Mouse (Mus musculus) left cerebral cortex, postnatal 4 days (tissue): ENCODE measurements around the gene Mn1. TPM values are rescaled to one million over a fixed set of nuclear protein-coding genes. Genes with fewer than 3 reads are reported as not detected.

Experiments used
- DNase-seq: peaks from one replicate; pipeline ENCODE4 v3.0.0-alpha.2; 2022
- intact Hi-C: fragments of 180-260 bp; cut with DNase I; formaldehyde crosslinking; loops from one replicate; pipeline ENCODE4 v1.15.1; 2025
- total RNA-seq, 2 experiments: library from RNA; stranded (reverse); gene quantifications; 2 replicates each; pipeline ENCODE4 v1.2.3; 2021

Gene Mn1
- total RNA-seq, 2 experiments from 2014 or later = 129 to 135 TPM

DNA sequence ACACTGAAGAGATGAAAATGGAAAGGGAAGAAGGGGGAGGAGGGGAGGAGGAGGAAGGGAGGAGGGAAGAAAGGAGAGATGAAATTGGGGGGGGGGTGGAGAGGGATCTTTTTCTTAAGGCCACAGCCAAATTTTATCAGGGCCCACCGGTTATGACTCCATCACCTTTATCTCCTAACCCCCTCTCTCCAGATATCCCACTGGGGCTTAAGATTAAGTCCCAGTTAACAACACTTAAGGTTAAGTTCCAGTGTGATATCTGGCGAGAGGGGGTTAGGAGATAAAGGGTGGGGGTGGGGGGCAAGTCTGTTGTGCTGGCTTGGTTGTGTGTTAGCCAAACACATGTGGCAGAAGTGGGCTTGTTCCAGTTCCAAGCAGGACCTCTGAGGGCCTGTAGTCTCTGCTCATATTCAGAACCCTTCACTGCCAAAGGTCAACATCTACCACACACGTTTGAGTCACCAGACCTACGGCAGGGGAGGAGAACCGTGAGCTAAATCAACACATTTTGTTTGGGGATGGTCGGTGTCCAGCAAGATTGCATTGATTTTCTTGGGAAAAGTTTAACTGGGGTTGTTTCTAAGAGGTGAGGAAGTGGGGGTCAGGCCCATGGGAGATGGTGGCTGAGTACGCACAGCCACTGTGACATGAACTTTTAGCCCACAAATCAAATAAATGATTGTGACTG, 52.2 kb downstream of the Mn1 start:
- intact Hi-C loops = no loop called here
- no peak for DNase-seq

DNA sequence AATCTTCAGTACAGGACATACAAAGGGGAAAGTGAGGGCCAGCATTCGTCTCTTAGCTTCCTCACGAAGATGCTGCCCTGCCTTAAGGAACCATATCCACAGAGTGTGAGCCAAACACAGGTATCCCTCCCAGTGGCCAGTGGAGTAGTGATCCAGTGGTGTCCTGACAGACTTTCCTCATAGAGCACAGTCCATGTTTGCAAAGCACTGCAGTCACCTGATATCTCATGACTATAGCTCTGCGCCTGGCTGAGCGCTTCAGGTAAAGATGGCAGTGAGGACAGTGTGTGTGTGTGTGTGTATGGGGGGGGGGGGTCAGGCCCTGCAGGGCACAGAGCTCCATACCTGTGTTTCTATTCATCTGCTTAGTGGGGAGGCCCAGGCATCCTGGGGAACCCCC, 53.7 kb downstream of the Mn1 start:
- no peak for DNase-seq
- intact Hi-C loops = no loop called here

DNA sequence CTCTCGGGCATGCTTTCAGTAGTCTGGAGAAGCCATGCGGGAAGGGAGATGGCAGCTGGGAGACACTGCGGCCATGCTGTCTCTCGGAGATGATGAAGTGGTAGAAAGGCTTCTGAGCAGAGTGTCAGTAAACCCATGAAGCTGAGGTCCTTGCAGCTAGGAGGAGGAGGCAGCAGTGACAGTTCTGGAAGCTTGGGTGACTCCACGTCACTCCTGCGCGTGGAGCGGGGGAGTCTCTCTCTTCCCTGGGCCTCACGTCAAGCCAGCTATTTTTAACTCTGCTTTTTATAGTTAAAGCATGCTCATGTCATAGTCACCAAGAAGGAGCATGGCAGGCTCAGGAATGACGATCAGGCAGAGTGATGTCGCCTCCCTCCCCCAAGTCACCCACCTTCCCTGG, 56.3 kb downstream of the Mn1 start:
- intact Hi-C loops = no loop called here
- no peak for DNase-seq

DNA sequence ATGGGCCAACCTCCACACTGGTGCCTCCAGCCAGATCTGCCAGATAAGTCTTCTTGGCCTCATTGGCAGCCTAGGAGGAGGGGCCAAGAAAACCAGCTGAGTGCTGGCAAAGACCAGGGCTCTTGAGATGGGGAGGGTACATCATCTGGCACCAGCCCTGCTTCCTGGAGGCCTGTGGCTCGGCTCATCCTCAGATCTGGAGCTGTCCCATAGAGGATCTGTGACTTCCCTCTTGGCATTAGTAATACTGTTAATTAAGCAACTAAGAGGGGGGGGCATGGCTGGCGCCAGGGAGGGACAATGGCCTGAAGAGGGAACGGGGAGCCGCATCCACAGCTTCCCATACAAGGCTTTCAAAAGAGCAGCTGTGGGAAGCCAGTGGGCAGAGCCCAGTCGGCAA, 58.6 kb downstream of the Mn1 start:
- intact Hi-C loops = no loop called here
- peak; percentile 92 for DNase-seq

DNA sequence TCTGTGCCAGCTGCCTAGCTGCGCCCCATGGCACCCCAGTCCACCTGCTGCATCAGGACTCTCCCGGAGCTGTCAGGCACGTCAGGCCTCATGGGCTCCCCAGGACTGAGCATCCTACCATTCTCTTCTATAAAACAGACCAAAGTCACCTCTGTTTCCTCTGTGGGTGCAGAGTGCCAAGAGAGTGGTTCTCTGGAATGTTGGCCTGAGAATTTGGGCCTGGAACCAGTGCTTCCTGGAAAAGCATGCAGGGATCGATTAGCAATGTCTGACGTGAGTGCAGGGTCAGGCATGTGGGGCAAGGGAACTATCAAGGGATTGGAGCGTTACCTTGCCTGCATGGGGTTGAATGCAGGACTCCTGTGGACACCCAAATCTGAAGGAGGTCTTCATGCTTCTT, 59.0 kb downstream of the Mn1 start:
- peak; percentile 44 for DNase-seq
- intact Hi-C loops = no loop called here

DNA sequence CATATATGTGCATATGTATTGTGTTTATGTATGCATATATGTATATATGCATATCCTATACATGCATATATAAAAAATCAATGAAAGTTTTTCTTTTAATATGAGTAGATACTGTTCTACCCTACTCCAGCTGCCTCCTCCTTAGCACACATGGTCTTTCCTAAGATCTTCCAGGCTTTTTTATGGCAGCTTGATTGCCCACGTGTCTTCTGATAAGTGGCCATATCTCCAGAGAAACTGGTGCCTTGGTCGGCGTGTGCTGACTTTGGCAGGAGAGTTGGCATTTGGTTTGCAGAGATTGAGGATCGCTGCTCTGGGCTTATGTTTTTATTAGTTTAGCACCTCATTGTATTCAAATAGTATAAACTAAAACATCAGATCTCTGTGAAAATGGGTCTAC, 68.7 kb downstream of the Mn1 start:
- DNase-seq = no peak
- intact Hi-C loops = no loop called here

DNA sequence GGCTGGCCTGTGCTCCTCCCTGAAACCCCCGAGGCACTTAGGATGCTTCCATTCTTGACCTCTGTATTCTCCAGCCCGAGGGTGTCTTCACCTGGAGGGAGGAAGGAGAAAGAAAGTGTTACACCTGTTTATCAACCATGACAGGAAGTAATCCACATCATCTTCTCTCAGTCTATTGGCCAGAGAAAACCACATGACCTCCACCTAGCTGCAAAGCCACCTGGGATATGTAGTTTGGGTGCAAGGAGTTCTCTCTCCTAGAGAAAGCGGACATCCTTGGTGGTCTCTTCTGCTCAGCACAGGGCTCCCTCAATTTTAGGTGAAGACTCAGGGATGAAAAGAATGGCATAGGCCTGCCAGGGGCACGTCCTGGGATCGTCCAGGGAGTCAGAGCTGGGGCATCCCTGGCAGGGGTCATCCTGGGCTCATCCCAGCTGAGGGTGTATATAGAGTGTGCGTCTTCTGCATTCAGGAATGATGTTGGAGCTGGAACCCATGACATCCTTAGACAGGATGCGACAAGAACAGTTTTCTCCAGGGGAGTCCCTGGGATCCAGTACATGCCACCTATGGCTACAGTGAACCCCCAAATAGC, 72.0 kb downstream of the Mn1 start:
- no peak for DNase-seq
- intact Hi-C loops = no loop called here

DNA sequence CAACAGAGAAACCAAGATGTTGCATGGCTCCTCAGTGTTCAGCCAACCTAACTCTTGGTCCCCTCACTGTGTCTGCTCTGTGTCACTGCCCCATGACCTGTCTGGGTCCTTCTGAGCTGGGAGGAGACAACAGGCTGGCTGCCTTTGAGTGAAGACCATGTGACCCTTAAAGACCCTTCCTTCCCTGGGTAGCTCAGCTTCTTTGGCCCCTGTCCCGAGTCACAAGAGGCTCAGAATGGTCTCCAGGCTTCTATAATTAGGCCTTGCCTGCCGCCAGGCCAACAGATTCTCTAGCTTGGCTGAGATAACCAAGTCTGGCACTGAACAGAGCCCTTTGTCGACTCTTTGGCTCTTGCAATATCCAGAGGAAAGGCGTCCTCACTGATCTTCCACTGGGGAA, 73.4 kb downstream of the Mn1 start:
- intact Hi-C loops = no loop called here
- DNase-seq = peak; percentile 43

DNA sequence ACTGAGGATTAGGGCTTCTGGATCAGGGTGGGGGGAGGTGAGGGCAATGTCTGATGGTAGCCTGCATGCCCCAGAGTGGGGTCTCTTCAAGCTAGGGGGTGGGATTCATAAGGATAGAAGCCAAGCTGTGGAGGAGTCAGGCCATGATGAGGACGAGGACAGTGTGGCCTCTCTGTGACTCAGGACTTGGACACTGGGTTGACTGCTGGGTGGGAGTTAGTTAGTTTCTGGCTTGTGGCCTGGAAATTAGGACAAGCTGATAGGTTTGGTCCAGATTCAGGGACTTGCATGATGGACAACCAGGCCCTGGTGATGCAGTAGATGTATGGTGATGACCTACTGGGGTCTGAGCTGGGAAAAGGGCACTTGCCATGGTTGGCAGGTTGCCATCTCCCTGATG, 74.3 kb downstream of the Mn1 start:
- intact Hi-C loops = no loop called here
- DNase-seq = no peak

DNA sequence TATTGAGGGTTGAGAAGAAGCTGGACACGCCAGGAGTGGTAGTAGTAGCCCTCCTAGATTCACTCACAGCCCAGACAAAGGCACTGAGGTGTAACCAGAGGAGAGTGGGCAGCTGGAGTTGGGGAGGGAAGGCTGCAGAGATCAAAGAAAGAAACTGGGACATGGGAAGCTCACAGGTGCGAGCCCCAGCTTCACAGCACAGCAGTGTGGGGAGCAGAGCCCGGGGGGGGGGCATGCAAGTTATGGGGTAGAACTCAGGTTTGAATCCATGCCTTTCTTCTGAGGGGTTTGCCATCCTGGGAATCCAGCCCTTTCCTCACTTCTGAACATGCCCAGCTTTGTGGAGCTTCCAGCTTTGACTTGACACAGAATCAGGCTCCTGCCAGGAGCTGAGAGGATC, 82.9 kb downstream of the Mn1 start:
- DNase-seq = no peak
- intact Hi-C loops = no loop called here

DNA sequence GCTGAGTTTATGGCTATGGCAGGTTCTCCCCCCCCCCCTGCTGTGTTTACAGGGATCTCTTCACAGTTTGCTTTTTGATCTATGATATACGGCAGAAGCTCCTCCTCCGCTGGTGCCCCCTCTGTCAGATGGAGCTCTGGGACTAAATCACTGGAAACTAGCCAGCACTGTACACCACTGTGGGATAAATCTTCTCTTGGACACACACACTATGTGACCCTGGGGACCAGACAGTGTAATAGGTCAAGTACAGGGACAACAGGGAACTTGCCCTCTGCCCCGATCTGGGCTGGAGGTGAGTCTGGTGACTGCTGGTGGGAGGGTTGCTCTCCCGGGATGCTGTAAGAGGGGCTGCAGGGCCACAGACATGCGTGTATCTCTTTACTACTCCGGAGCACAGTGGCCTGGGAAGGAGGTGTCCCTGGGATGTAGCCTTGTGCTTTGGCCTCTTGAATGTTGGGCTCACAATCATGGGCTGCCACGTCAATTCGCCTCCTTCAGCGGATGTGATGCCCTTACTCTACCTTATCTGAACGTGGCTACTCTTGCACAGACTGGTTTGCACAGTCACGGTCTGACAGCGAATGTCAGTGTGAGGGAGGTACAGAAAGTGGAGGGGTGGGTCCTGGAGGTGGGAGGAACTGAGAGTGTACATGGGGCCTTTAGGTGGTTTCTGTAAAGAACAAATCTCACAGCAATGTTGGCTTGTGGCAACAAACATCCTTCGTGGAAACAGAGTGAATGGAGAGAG, 84.7 kb downstream of the Mn1 start:
- intact Hi-C loops = no loop called here
- no peak for DNase-seq

DNA sequence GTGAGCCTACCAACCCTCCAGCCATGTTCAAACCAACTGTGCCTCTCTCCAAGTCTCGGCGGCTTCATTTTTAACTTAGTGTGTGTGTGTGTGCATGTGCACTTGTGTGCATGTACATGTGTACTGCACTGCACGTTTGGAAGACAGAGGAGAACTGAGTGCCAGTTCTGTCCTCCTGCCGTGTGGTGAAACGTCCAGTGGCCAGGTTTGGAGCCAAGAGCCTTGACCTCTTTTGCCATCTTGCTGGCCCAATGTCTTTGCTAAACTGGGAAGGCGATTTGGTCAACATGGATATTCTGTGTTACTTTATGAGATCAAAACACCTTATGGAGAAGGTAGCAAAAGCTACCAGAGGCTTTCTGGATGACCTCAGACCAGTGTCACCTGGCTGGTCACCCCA, 88.1 kb downstream of the Mn1 start:
- intact Hi-C loops = no loop called here
- DNase-seq = no peak

DNA sequence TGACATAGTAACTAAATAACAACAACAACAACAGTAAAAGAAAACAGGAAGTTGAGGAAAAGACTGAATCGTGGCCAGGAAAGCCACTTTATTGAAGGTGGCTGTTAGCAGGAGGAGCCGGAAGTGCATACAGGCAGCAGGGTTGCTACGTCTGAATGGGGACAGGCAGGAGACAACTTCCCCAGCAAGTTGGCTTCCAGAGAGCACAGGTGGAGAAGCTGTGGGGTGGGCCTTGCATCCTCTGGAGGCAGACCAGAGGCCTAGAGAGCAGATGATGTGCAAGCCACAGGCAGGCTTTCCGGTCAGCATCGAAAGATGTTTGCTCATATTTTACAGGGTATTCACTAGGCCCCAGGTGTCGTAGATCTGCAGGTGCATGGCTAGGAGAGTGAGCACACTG, 88.7 kb downstream of the Mn1 start:
- no peak for DNase-seq
- intact Hi-C loops = no loop called here

DNA sequence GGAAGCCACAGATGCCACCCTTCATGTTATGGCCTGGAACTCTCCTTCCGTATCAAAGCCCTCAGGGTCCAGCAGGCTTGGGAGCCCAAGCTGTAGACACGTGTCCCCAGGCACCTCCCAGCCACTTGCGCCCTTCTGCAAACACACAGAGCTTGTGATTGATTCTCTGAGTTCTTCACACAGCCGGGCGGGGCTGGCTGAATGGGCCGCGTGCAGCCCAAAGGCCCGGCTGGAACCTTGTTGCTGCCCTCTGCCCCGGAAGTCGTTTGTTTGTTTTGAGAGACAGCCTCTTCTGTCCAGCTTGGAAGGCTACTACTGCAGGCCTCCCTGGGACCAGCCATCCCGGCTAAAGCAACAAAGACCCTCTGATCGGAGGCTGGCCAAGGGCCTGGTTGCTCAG, 89.2 kb downstream of the Mn1 start:
- DNase-seq = no peak
- intact Hi-C loops = no loop called here

Other genes with a start within 250 kb of the Mn1 start
- gene Pitpnb, start 86.6 kb upstream of the Mn1 start, total RNA-seq = 10 to 100 TPM; 79.3 to 84.0 TPM